Mouse (Mus musculus): ENCODE results near the gene Vasp.

Vasp gene

GRCm38 (mm10) chr7:19271238-19272172 is at the start of gene Vasp:
TSS of gene Vasp (minus strand) at chr7:19271817.
- DNase-seq = peak; percentile 84 to 88

GRCm38 (mm10) chr7:19320637-19321036 is 49.0 kb upstream of the Vasp start:
- no peak for DNase-seq

- peak; percentile 91 to 95 for DNase-seq
Observed at GRCm38 (mm10) chr7:19319906-19320305, 48.3 kb upstream of the Vasp start.

- no peak for DNase-seq
Observed at GRCm38 (mm10) chr7:19319458-19319857, 47.8 kb upstream of the Vasp start.

GRCm38 (mm10) chr7:19318676-19319075 is 47.1 kb upstream of the Vasp start:
- no peak for DNase-seq

- no peak for DNase-seq
Observed at GRCm38 (mm10) chr7:19318201-19318600, 46.6 kb upstream of the Vasp start.

- DNase-seq = no peak
Observed at GRCm38 (mm10) chr7:19316451-19317161, 45.0 kb upstream of the Vasp start.

GRCm38 (mm10) chr7:19314033-19314432 is 42.4 kb upstream of the Vasp start:
- DNase-seq = no peak

- no peak for DNase-seq
Observed at GRCm38 (mm10) chr7:19311991-19312390, 40.4 kb upstream of the Vasp start.

- peak; percentile 96 for DNase-seq
Observed at GRCm38 (mm10) chr7:19309884-19310641, 38.4 kb upstream of the Vasp start, which contains the start of gene Fosb. TSS of gene Fosb (minus strand) at chr7:19310051.

- no peak for DNase-seq
Observed at GRCm38 (mm10) chr7:19309278-19309883, 37.8 kb upstream of the Vasp start.

- peak; percentile 94 to 98 for DNase-seq
Observed at GRCm38 (mm10) chr7:19308454-19309277, 37.0 kb upstream of the Vasp start.

GRCm38 (mm10) chr7:19307739-19308453 is 36.3 kb upstream of the Vasp start:
- DNase-seq = peak; percentile 74 to 76

DNA sequence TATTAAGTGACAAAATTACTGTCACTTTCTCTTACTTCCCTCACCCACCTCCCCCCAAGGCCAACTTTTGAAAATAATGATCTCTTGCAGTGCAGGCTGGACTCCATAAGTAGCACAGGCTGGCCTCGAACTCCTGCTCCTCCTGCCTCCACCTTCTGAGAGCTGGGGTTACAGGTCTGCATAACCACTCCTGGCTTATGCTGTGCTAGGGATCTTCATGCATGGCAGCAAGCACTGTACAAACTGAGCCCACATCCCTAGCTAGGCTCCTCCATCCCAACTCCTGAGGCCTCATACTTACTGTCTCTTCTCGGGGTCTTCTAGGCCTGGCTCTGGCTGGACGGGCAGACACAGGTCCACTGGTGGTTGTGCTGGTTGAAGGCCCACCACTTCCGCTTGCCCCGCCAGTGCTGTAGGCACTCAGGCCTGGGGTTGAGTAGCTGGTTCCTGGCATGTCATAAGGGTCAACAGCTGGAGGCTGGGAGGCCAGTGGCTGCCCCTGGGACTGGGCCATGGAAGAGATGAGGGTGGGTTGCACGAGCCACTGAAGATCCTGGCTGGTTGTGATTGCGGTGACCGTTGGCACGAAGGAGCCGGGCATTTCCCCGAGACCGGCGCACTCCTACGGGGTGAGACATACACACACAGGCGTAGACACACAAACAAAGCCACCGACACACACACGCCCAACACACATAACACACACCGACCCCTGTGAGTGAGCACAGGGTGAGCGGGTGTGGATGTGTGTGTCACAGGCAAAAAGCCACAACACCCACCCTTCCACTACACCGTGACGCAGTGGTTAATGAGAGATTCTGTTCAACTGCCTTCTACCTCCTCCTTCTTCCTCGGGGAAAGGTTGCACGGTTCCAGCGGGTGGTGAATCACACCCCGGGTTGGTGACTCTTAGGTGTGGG is 35.5 kb upstream of the Vasp start:
- DNase-seq = no peak

DNA sequence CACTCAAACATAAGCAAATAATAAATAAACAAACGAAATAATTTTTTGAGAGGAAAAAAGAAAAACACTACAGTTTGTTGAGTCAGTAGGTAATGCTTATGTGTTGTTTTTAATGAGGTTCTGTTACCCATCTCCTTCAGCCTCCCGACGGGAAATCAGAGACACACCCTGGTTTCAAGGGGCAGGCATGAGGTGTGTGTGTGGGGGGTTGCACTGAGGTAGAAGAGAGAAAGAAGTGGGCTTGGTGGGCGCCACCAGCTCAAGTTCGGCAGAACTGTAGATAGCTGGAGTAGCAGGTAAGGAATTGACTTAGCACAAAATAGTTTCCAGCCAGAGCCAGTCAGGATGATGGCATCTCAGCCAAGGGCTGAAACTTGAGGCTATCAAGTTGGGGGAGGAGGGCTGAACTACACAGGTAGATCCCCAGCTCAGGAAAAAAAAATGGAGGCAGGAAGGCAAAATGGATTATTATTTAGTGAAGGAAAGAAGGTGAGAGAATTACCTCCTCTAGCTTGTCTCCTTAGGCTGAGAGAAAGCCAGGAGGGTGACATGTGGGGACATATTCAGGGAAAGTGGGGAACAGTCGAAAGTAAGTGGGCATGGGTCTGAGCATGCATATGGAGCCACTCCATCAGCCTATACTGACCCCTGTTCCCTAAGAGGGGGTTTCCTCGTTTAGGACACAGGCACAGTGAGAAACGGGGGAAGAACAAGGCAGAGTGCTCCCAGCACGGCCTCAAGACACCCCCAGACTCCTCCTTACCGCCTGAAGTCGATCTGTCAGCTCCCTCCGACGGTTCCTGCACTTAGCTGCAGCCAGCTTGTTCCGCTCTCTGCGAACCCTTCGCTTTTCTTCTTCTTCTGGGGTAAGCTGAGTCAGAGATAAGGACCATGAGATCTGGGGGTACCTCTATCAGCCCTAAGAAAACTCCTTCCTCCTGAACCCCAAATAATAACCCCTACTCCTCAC is 34.5 kb upstream of the Vasp start:
- no peak for DNase-seq

DNA sequence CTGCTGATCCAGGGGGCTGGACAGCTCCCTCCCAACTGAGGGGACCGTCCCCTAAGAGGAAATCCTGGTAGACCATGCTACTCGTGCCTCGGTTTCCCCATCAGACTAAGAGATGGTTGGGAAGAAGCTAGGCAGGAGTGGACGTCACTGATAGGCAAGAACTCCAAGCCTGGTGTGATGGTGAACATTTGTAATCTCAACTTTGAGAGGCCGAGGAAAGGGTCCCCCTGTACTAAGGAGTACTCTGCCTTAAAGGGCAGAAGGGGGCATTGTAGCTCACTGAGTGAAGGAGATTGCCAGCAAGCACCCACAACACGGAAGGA is 33.8 kb upstream of the Vasp start:
- no peak for DNase-seq

DNA sequence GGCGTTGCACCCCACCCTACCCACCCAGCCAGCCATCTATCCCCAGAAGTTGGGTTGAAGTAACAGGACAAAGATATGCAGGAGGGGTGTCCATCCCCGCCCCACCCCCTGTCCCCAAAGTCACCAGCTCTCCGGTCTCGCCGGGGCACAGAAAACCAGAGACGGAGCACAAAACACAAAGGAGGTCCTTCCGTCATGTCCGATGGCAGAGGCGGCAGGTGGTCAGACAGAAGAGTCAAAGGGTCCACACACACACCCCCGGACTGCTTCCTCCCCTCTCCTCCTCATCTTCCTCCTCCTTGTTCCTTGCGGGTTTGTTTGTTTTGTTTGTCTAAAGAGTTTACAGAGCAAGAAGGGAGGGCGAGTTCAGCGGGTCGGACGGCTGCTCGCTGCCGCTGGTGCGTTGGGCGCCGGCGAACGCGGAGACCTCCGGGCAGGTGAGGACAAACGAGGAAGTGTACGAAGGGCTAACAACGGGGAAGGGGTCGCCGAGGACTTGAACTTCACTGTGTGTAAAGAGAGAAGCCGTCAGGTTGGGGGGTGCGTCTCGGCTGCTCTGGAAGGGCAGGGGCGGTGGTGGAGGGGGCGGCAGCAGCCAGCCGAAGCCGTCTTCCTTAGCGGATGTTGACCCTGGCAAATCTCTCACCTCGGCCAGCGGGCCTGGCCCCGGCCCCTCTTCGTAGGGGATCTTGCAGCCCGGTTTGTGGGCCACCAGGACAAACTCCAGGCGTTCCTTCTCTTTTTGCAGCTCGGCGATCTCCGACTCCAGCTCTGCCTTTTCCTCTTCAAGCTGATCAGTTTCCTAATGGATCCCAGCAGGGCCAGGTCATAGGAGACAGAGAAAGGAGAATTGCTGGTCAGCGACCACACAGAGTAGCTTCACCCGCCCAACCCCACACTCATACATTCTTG is 33.1 kb upstream of the Vasp start:
- no peak for DNase-seq

DNA sequence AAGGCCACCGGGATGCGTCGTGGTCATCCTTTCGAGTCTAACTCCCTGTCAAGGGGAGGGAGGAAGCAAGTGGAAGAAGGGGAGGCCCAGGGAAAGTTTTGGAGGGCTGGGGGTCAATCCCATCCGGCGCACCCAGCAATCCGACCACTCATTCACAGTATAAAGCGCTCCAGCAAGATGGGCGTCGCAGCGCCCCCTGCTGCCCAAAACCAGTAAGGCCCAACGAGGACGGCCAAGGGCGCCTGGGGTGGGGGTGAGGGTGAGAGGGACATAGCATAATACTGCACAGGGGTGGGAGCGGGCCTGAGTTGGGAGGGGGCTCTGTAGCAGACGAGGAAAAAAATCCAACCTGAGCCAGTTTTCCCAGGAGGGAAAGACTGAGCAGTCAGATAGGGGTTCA is 32.2 kb upstream of the Vasp start:
- DNase-seq = peak; percentile 86

Data from cerebellum, postnatal 36 days (tissue).